Mouse (Mus musculus) G1E (cell line): ENCODE measurements around the gene H2-Q7.
"Not testable (repeated sequence)": the region's sequence is repeated elsewhere in the genome, so short reads cannot be mapped to it uniquely, and the experiment has no call there.

ENCODE experiments used
- CTCF ChIP-seq: IDR thresholded peaks from 2 replicates; pipeline ENCODE4 v1.5.1; 2012; ENCODE audit warnings: low read depth, low read length, inconsistent platforms, mixed read lengths
- GATA1 ChIP-seq: IDR thresholded peaks from 2 replicates; pipeline ENCODE4 v1.6.1; 2012; ENCODE audit warnings: borderline replicate concordance, low read length, inconsistent platforms, mixed read lengths

- TF ChIP-seq GATA1, CTCF: not testable (repeated sequence)
Measured at GRCm38 (mm10) chr17:35432167-35432566, 6.8 kb upstream of the H2-Q7 start.
